Comparison of ENCODE assay signal across 24 mouse cellular contexts in genomic region chr13:53473991-53474390, GRCm38 (mm10). TPM values are rescaled to one million over a fixed set of nuclear protein-coding genes. Genes with fewer than 3 reads are reported as not detected.
DNase-seq lines count a peak whose midpoint lies in the region; ATAC-seq lines count a peak whose summit lies in the region.
"Had no signal": no experiment of that assay in that cellular context is flagged by ENCODE, and none has a peak within 500 bp of the region (broad histone marks: within the 10 kb centered on the region; RNA-seq: fewer than 3 reads in every experiment).

No protein-coding gene starts in this region.

- DNase-seq in embryo, embryonic 10.5 days (ENCODE audit: low spot score) = peak; percentile 39
- DNase-seq in embryo, embryonic 9.5 days (ENCODE audit: extremely low spot score) = no peak
- no peak for DNase-seq in limb, embryonic 10.5 days (ENCODE audit: low spot score)
- DNase-seq in embryonic facial prominence, embryonic 10.5 days (ENCODE audit: low spot score) = peak; percentile 23
- DNase-seq in right cerebral cortex, postnatal 36 days (ENCODE audit: low spot score in 2 of 2) = no peak
- DNase-seq: adrenal gland, postnatal 10 days; adrenal gland, postnatal 36 days; B cell, adult 2 months; cerebellum, adult 18-20 months; cerebellum, adult 9-10 months; cerebellum, postnatal 14 days; gastrocnemius, postnatal 25 days had no signal

- peaks cover 84% of the 10 kb centered on the region for H3K27me3 ChIP-seq in limb, embryonic 12.5 days
- peaks cover 86% of the 10 kb centered on the region for H3K27me3 ChIP-seq in limb, embryonic 10.5 days (ENCODE audit: low read depth, poor library complexity, severe bottlenecking)
- peaks cover 97% of the 10 kb centered on the region for H3K27me3 ChIP-seq in embryonic facial prominence, embryonic 10.5 days (replicated peaks; ENCODE audit: low read depth, poor library complexity, severe bottlenecking)

- no peaks in the 10 kb centered on the region for H3K9me3 ChIP-seq in limb, embryonic 12.5 days
- no peaks in the 10 kb centered on the region for H3K9me3 ChIP-seq in limb, embryonic 10.5 days (replicated peaks)
- H3K9me3 ChIP-seq in embryonic facial prominence, embryonic 10.5 days = 0 out of 2 replicates have a peak, but pooled peaks cover 3% of the 10 kb centered on the region
- H3K9me3 ChIP-seq: embryonic facial prominence, embryonic 13.5 days; forebrain, embryonic 12.5 days; forebrain, embryonic 15.5 days had no signal

- no peak for ATAC-seq in limb, embryonic 12.5 days (ENCODE audit: insufficient number of reproducible peaks, insufficient read depth, low FRiP score, low TSS enrichment, low read depth)
- ATAC-seq: forebrain, embryonic 15.5 days; hindbrain, postnatal 0 days; inflammation-experienced regulatory T-cells, adult 6 months; intestine, embryonic 16.5 days; Patski had no signal

- H3K36me3 ChIP-seq in limb, embryonic 12.5 days = no peaks in the 10 kb centered on the region
- H3K36me3 ChIP-seq in limb, embryonic 10.5 days = no peaks in the 10 kb centered on the region
- H3K36me3 ChIP-seq in embryonic facial prominence, embryonic 10.5 days (replicated peaks) = no peaks in the 10 kb centered on the region
- H3K36me3 ChIP-seq: embryonic facial prominence, embryonic 13.5 days; forebrain, embryonic 12.5 days; forebrain, embryonic 15.5 days; G1E had no signal

- WGBS in limb, embryonic 12.5 days = 21% methylated on average over 5 of the region's 5 CpGs
- WGBS in limb, embryonic 10.5 days = 19% methylated on average over 5 of the region's 5 CpGs
- 7% methylated on average over 5 of the region's 5 CpGs for WGBS in embryonic facial prominence, embryonic 10.5 days

- H3K27ac ChIP-seq in limb, embryonic 12.5 days = no peak overlapping the region
- no peak overlapping the region for H3K27ac ChIP-seq in limb, embryonic 10.5 days
- H3K27ac ChIP-seq in embryonic facial prominence, embryonic 10.5 days (replicated peaks) = 0 out of 2 replicates have a peak overlapping the region, but pooled peaks have one; percentile 21
- H3K27ac ChIP-seq: embryonic facial prominence, embryonic 13.5 days; forebrain, embryonic 12.5 days; forebrain, embryonic 15.5 days; hindbrain, embryonic 14.5 days; hindbrain, postnatal 0 days had no signal

- H3K9ac ChIP-seq in limb, embryonic 12.5 days (replicated peaks) = no peak overlapping the region
- H3K9ac ChIP-seq: embryonic facial prominence, embryonic 13.5 days; forebrain, embryonic 12.5 days; forebrain, embryonic 15.5 days; hindbrain, embryonic 14.5 days had no signal

- H3K4me3 ChIP-seq in limb, embryonic 12.5 days (replicated peaks) = no peak overlapping the region
- no peak overlapping the region for H3K4me3 ChIP-seq in limb, embryonic 10.5 days
- H3K4me3 ChIP-seq in embryonic facial prominence, embryonic 10.5 days = no peak overlapping the region
- H3K4me3 ChIP-seq: embryonic facial prominence, embryonic 13.5 days; erythroblast, embryonic 14.5 days; forebrain, embryonic 12.5 days; forebrain, embryonic 15.5 days had no signal

- peak overlapping the region; percentile 10; the same call in 1 of the 2 replicates for H3K4me2 ChIP-seq in limb, embryonic 12.5 days
- H3K4me2 ChIP-seq: forebrain, embryonic 12.5 days; forebrain, embryonic 15.5 days; heart, embryonic 11.5 days; hindbrain, embryonic 14.5 days had no signal

- peaks cover 36% of the 10 kb centered on the region for H3K4me1 ChIP-seq in limb, embryonic 12.5 days (replicated peaks)
- peaks cover 69% of the 10 kb centered on the region for H3K4me1 ChIP-seq in limb, embryonic 10.5 days
- peaks cover 71% of the 10 kb centered on the region for H3K4me1 ChIP-seq in embryonic facial prominence, embryonic 10.5 days

RNA-seq across cellular contexts. Expression of gene Msx2, which starts 1.1 kb away (rescaled TPM):
- 64.2 and 72.0 TPM in 2 replicates for polyA plus RNA-seq in limb, embryonic 12.5 days (2016; fragmentation: Nextera tagmentation; extraction: Ambion mirVana)
- polyA plus RNA-seq in limb, embryonic 10.5 days (2016; fragmentation: Nextera tagmentation; extraction: Ambion mirVana) = 32.2 and 42.0 TPM in 2 replicates
- polyA plus RNA-seq in embryonic facial prominence, embryonic 10.5 days (2016; fragmentation: Nextera tagmentation; extraction: Ambion mirVana) = 41.4 and 57.6 TPM in 2 replicates
- polyA plus RNA-seq: erythroblast, embryonic 14.5 days; G1E; Patski had no signal

Comparison
In these comparisons a context has a peak if more than half of its experiments do, and no peak if none do; other contexts are left out.
1. DNase-seq: peak in embryo, embryonic 10.5 days (single experiment) and embryonic facial prominence, embryonic 10.5 days (single experiment); none in embryo, embryonic 9.5 days (single experiment), limb, embryonic 10.5 days (single experiment) and right cerebral cortex, postnatal 36 days (0 of 2).